Mouse (Mus musculus) heart, adult 2 months (tissue): ENCODE measurements around the gene Gm32717.
"Not testable (repeated sequence)": the region's sequence is repeated elsewhere in the genome, so short reads cannot be mapped to it uniquely, and the experiment has no call there.

ENCODE experiments used
- CTCF ChIP-seq: fragments of 200-600 bp; IDR thresholded peaks from 2 replicates; pipeline ENCODE4 v1.8.1; 2022; ENCODE audit warnings: antibody characterized with exemption, mild to moderate bottlenecking, moderate library complexity
- EP300 ChIP-seq: fragments of 200-500 bp; IDR thresholded peaks from 2 replicates; pipeline ENCODE4 v1.6.1; 2011; ENCODE audit warnings: low read depth, low read length, control low read depth; ENCODE audit not compliant: insufficient read depth
- POLR2A ChIP-seq: fragments of 200-500 bp; IDR thresholded peaks from 2 replicates; pipeline ENCODE4 v1.6.1; 2011; ENCODE audit warnings: mild to moderate bottlenecking, low read depth, low read length, control low read depth; ENCODE audit not compliant: insufficient read depth

DNA sequence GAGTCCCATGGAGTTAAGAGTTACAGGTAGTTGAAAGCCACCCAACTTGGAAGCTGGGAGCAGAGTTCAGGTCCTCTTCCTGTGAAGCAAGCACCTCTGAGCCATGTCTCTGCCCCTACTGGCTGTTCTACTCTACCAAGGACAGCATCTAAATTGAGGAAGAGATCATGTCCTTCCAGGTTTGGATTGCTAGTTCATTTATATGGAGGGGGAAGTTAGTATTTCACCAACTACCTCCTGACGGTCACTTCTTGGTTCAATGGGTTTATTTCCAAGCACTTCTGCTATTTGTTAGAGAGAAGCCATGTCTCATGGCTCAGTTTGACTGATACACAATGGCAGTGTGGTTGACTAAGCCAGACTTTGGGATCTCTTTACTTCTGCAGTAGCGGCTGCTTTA is 13.0 kb downstream of the Gm32717 start:
- TF ChIP-seq CTCF, POLR2A, EP300: not testable (repeated sequence)
